Mouse (Mus musculus) E14TG2a.4 (cell line): ENCODE data around the gene Elavl3.

Experiments
- CTCF ChIP-seq: conservative IDR thresholded peaks from 2 replicates; pipeline ENCODE4 v1.5.1; 2014; ENCODE audit warnings: low read length
- NANOG ChIP-seq: IDR thresholded peaks from 2 replicates; pipeline ENCODE4 v1.6.1; 2014; ENCODE audit warnings: borderline replicate concordance, low read length, mixed read lengths

GRCm38 (mm10) chr9:22056303-22056910 lies 4.6 kb upstream of the Elavl3 start:
- no peak for TF ChIP-seq CTCF
- no peak for TF ChIP-seq NANOG
